Mouse (Mus musculus) intestine, embryonic 16.5 days (tissue): ENCODE results near the gene Nol7. TPM values are rescaled to one million over a fixed set of nuclear protein-coding genes. Genes with fewer than 3 reads are reported as not detected.

Experiments used
- ATAC-seq: fragments of 200-750 bp; cut with Nextera tagmentation; 2 replicates; pipeline ENCODE4 v1.8.0; 2017; ENCODE audit warnings: moderate TSS enrichment, moderate library complexity
- H3K27ac ChIP-seq: fragments of 300-500 bp; sonication (generic); 2 replicates; pipeline ENCODE4 v1.5.1; 2014; ENCODE audit warnings: mild to moderate bottlenecking, low read length
- H3K27me3 ChIP-seq: fragments of 300-500 bp; sonication (generic); replicated peaks from 2 replicates; pipeline ENCODE4 v1.6.1; 2014; ENCODE audit warnings: low read length, control low read depth, mixed read lengths; ENCODE audit not compliant: control insufficient read depth, insufficient read depth
- H3K36me3 ChIP-seq: fragments of 300-500 bp; sonication (generic); 2 replicates; pipeline ENCODE4 v1.6.1; 2014; ENCODE audit warnings: low read length, control low read depth; ENCODE audit not compliant: control insufficient read depth, insufficient read depth
- H3K4me1 ChIP-seq: fragments of 300-500 bp; sonication (generic); 2 replicates; pipeline ENCODE4 v1.6.1; 2014; ENCODE audit warnings: low read length, control low read depth, mixed read lengths; ENCODE audit not compliant: control insufficient read depth, insufficient read depth
- H3K4me2 ChIP-seq: fragments of 300-500 bp; sonication (generic); 2 replicates; pipeline ENCODE4 v1.6.1; 2014; ENCODE audit warnings: low read depth, low read length, control low read depth
- H3K4me3 ChIP-seq: fragments of 300-500 bp; sonication (generic); 2 replicates; pipeline ENCODE4 v1.5.1; 2014; ENCODE audit warnings: mild to moderate bottlenecking, low read length
- H3K9ac ChIP-seq: fragments of 300-500 bp; sonication (generic); 2 replicates; pipeline ENCODE4 v1.6.1; 2014; ENCODE audit warnings: low read depth, low read length
- H3K9me3 ChIP-seq: fragments of 300-500 bp; sonication (generic); 2 replicates; pipeline ENCODE4 v1.6.1; 2016; ENCODE audit warnings: low read length, control low read depth; ENCODE audit not compliant: control insufficient read depth
- WGBS: fragments of 180-500 bp; shearing (Covaris S2); extraction: QIAGEN DNeasy Blood & Tissue Kit; methylation state at CpG from one replicate; pipeline ENCODE4 v1.1.7; 2014; 5-methylcytosine and 5-hydroxymethylcytosine counted together
- polyA plus RNA-seq: library from polyadenylated mRNA; unstranded; fragments of >200 nt; fragmentation: Nextera tagmentation; extraction: Ambion mirVana; gene quantifications from 2 replicates; pipeline ENCODE4 v1.2.1, GENCODE M21; 2015

Nol7 gene
- 112 and 122 TPM in 2 replicates for polyA plus RNA-seq

GRCm38 (mm10) chr13:43398297-43399080 lies at the start of gene Nol7:
TSS of gene Nol7 (plus strand) at chr13:43398390.
- H3K4me3 ChIP-seq, result peak within 1 kb of the TSS; percentile 90
- WGBS, result 2% methylated on average over 72 of the region's 72 CpGs
- H3K27ac ChIP-seq, result peak within 1 kb of the TSS; percentile 96
- no peaks in the 10 kb centered on the region for H3K9me3 ChIP-seq
- peak within 1 kb of the TSS; percentile 75 for H3K4me2 ChIP-seq
- H3K36me3 ChIP-seq, result peaks cover 7% of the 10 kb centered on the region
- peak within 1 kb of the TSS; percentile 96 for H3K9ac ChIP-seq
- H3K27me3 ChIP-seq, result no peaks in the 10 kb centered on the region
- H3K4me1 ChIP-seq, result peaks cover 5% of the 10 kb centered on the region; the same call in 1 of the 2 replicates
- ATAC-seq, result peak; percentile 98

GRCm38 (mm10) chr13:43349376-43349775 lies 48.8 kb upstream of the Nol7 start:
- Histone ChIP-seq H3K4me1 (no peaks in the 10 kb centered on the region), H3K9ac (no peak overlapping the region), H3K36me3 (no peaks in the 10 kb centered on the region), H3K27me3 (no peaks in the 10 kb centered on the region), H3K9me3 (no peaks in the 10 kb centered on the region), H3K4me3 (no peak overlapping the region), H3K4me2 (no peak overlapping the region), H3K27ac (no peak overlapping the region)
- no peak for ATAC-seq
- WGBS, result 88% methylated on average over 8 of the region's 8 CpGs

- Histone ChIP-seq H3K9me3 (no peaks in the 10 kb centered on the region), H3K9ac (no peak overlapping the region), H3K36me3 (no peaks in the 10 kb centered on the region), H3K4me1 (no peaks in the 10 kb centered on the region), H3K27me3 (no peaks in the 10 kb centered on the region), H3K27ac (no peak overlapping the region), H3K4me2 (no peak overlapping the region), H3K4me3 (no peak overlapping the region)
- 63% methylated on average over 9 of the region's 9 CpGs for WGBS
- no peak for ATAC-seq
These were observed 47.6 kb upstream of the Nol7 start for GRCm38 (mm10) chr13:43350489-43351169.

- H3K4me2 ChIP-seq, result no peak overlapping the region
- H3K36me3 ChIP-seq, result no peaks in the 10 kb centered on the region
- H3K27ac ChIP-seq, result no peak overlapping the region
- no peak for ATAC-seq
- no peaks in the 10 kb centered on the region for H3K27me3 ChIP-seq
- H3K9me3 ChIP-seq, result no peaks in the 10 kb centered on the region
- no peak overlapping the region for H3K9ac ChIP-seq
- no peak overlapping the region for H3K4me3 ChIP-seq
- no peaks in the 10 kb centered on the region for H3K4me1 ChIP-seq
- WGBS, result 58% methylated on average over 4 of the region's 4 CpGs
These were observed 44.8 kb upstream of the Nol7 start for GRCm38 (mm10) chr13:43353356-43353755.

GRCm38 (mm10) chr13:43354362-43354761 lies 43.8 kb upstream of the Nol7 start:
- no peaks in the 10 kb centered on the region for H3K36me3 ChIP-seq
- no peaks in the 10 kb centered on the region for H3K27me3 ChIP-seq
- H3K9ac ChIP-seq, result no peak overlapping the region
- H3K9me3 ChIP-seq, result no peaks in the 10 kb centered on the region
- H3K4me3 ChIP-seq, result no peak overlapping the region
- H3K27ac ChIP-seq, result no peak overlapping the region
- 47% methylated on average over 12 of the region's 12 CpGs for WGBS
- H3K4me2 ChIP-seq, result no peak overlapping the region
- no peak for ATAC-seq
- H3K4me1 ChIP-seq, result no peaks in the 10 kb centered on the region

GRCm38 (mm10) chr13:43356346-43357125 lies 41.7 kb upstream of the Nol7 start:
- H3K36me3 ChIP-seq, result no peaks in the 10 kb centered on the region
- WGBS, result 86% methylated on average over 14 of the region's 14 CpGs
- H3K9ac ChIP-seq, result no peak overlapping the region
- H3K27ac ChIP-seq, result no peak overlapping the region
- H3K4me1 ChIP-seq, result no peaks in the 10 kb centered on the region
- no peaks in the 10 kb centered on the region for H3K9me3 ChIP-seq
- H3K27me3 ChIP-seq, result no peaks in the 10 kb centered on the region
- no peak overlapping the region for H3K4me2 ChIP-seq
- no peak overlapping the region for H3K4me3 ChIP-seq
- no peak for ATAC-seq

DNA sequence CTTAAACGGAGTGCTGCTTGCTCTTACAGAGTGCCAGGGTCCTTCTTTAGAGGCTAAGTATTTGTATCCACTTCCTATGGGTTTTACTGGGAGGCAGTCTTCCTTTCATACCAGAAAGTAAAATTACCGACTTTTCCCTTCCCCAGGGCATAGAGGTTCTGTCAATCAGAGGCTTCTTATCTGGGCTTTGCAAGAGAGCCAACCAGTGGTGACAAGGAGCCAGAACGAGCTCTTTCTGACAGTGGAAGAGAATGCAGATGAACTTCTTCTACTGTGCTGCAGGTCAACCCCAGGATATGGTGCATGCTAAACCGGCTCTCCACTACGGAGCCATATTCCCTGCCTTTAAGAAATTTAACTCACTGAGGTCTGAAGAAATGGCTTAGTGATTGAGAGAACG lies 37.7 kb upstream of the Nol7 start:
- WGBS, result 63% methylated on average over 6 of the region's 6 CpGs
- H3K9ac ChIP-seq, result no peak overlapping the region
- ATAC-seq, result no peak

DNA sequence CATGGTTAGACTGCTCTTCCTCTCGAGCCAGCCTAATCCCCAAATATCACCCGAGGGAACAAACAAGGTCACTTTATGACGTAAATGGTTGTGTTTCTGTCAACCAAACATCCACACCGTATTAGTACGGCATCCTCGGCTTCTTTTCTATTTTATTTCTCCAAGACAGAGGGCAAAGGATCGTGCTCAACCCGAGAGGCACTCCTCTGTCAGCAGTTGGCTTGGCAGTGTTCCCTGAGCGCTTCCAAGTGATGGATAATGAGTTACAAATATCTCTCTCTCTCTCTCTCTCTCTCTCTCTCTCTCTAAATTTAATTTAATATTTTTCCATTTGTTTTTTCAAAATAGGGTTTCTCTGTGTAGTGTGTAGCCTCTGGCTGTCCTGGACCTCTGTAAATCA lies 35.8 kb upstream of the Nol7 start:
- 68% methylated on average over 9 of the region's 9 CpGs for WGBS
- H3K36me3 ChIP-seq, result no peaks in the 10 kb centered on the region
- no peak overlapping the region for H3K9ac ChIP-seq
- no peak overlapping the region for H3K4me3 ChIP-seq
- no peak overlapping the region for H3K27ac ChIP-seq
- no peaks in the 10 kb centered on the region for H3K27me3 ChIP-seq
- H3K4me2 ChIP-seq, result no peak overlapping the region
- H3K4me1 ChIP-seq, result peaks cover 4% of the 10 kb centered on the region; the same call in 1 of the 2 replicates
- no peaks in the 10 kb centered on the region for H3K9me3 ChIP-seq
- no peak for ATAC-seq

More for the DNA sequence above, 37.7 kb upstream of the Nol7 start:
- Histone ChIP-seq H3K9me3 (no peaks in the 10 kb centered on the region), H3K27ac (no peak overlapping the region), H3K4me1 (no peaks in the 10 kb centered on the region), H3K4me2 (no peak overlapping the region), H3K4me3 (no peak overlapping the region), H3K27me3 (no peaks in the 10 kb centered on the region), H3K36me3 (no peaks in the 10 kb centered on the region)
